ENCODE assay signal across 12 mouse cellular contexts in the genomic region with DNA sequence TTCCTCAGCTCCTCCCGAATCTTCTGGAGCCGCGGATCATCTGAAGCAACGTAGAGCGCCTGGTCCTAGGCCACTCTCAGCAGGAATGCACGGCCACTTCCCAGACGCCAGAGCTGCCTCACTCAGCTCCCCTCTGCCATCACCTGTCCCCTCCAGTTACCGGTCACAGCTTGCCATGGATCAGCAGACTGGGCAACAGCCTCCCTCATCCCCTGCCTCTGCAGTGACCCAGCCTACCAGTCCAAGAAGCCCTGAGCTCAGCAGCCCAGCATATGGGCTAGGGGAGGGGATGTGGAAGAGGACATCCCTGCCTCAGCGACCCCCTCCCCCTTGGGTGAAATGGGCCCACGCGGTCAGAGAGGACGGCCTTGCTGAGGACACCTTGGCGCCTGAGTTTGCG.
"Had no signal": no experiment of that assay in that cellular context is flagged by ENCODE, and none has a peak within 500 bp of the region (broad histone marks: within the 10 kb centered on the region; RNA-seq: fewer than 3 reads in every experiment).

No protein-coding gene starts in this region.

- H3K9me3 ChIP-seq: limb, embryonic 10.5 days; liver, embryonic 15.5 days; neural tube, embryonic 12.5 days had no signal

- H3K9ac ChIP-seq: liver, embryonic 15.5 days; neural tube, embryonic 12.5 days had no signal

- H3K4me3 ChIP-seq: left cerebral cortex, adult 2 months; limb, embryonic 10.5 days; liver, embryonic 15.5 days; neural tube, embryonic 12.5 days had no signal

- H3K27me3 ChIP-seq: liver, embryonic 15.5 days; neural tube, embryonic 12.5 days had no signal

- H3K4me2 ChIP-seq: liver, embryonic 11.5 days; liver, embryonic 15.5 days; neural tube, embryonic 12.5 days had no signal

- H3K4me1 ChIP-seq: liver, embryonic 15.5 days had no signal

- ATAC-seq: lung, postnatal 0 days had no signal

- DNase-seq: kidney, adult 2 months; lung, adult 2 months; lung, postnatal 36 days; midbrain, embryonic 14.5 days had no signal

- H3K27ac ChIP-seq: kidney, postnatal 0 days; left cerebral cortex, adult 2 months; limb, embryonic 10.5 days; liver, embryonic 15.5 days; neural tube, embryonic 12.5 days; stomach, postnatal 0 days had no signal

- H3K36me3 ChIP-seq: liver, embryonic 15.5 days had no signal
